Mouse (Mus musculus): ENCODE data around the gene Adgrf5. TPM values are rescaled to one million over a fixed set of nuclear protein-coding genes. Genes with fewer than 3 reads are reported as not detected.

Gene Adgrf5
- 51.1 and 68.6 TPM in 2 replicates for polyA plus RNA-seq (2015; fragmentation: Nextera tagmentation; extraction: Ambion mirVana)

DNA sequence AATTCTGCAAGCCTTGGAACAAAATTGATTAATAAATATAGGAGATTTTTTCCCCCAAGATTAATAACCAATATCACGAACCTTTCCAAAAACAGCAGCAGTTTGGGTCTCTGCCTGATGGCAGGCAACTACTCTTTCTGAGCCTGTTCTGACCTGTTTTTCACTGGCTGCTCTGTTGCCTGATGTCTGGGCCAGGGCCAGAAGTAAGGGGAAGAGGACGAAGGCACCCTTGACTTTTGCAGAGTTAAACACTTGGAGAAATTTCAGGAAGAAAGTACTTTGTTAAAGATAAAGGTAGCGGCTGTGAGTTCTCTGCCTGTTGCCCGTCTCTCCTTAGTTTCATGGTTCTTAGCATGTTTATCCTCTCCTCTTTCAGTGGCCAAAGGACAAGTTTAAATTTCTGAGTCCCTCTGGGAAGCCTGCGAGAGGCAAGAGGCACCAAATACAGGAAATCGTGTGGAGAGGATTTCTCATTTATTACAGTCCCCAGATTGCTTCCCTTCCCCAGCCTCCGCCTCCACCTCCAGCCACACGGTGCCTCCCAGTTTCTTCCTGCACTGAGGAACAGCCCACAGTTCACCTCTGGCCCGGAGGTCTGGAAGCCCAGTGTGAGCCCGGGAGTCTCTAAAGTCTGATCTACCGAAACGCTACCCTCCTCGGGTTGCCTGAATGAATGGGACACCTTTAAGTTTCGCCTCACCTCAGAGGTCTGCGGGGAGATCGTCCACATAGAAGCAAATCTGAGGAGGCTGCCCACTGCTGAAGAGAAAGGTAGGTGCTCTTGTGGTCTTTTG, at the start of gene Adgrf5:
Adgrf5 (plus strand) TSS at position 626 of the 794 bp plus-strand sequence.
- WGBS = 12% methylated on average over 16 of the region's 16 CpGs
- peak; percentile 6; the same call in 1 of the 2 replicates for TF ChIP-seq EP300 (IDR thresholded peaks at IDR 0.05)
- TF ChIP-seq CTCF (IDR thresholded peaks at IDR 0.05) = no peak
- Histone ChIP-seq H3K4me2 (replicated peaks; ENCODE audit: low read depth, low read length) (peak within 1 kb of the TSS; percentile 52), H3K9ac (replicated peaks; ENCODE audit: low read depth) (peak within 1 kb of the TSS; percentile 32), H3K4me1 (ENCODE audit: insufficient read depth, low read depth, low read length) (peaks cover 4% of the 10 kb centered on the region; the same call in 1 of the 2 replicates), H3K27ac (ENCODE audit: low read length) (peak within 1 kb of the TSS; percentile 81), H3K36me3 (ENCODE audit: insufficient read depth, low read length) (no peaks in the 10 kb centered on the region), H3K27me3 (replicated peaks; ENCODE audit: insufficient read depth, low read length) (no peaks in the 10 kb centered on the region), H3K4me3 (ENCODE audit: low read depth, low read length) (peak within 1 kb of the TSS; percentile 38), H3K9me3 (ENCODE audit: low read length) (no peaks in the 10 kb centered on the region)
- DNase-seq (ENCODE audit: low spot score) = peak; percentile 69
- ATAC-seq = peak; percentile 78

DNA sequence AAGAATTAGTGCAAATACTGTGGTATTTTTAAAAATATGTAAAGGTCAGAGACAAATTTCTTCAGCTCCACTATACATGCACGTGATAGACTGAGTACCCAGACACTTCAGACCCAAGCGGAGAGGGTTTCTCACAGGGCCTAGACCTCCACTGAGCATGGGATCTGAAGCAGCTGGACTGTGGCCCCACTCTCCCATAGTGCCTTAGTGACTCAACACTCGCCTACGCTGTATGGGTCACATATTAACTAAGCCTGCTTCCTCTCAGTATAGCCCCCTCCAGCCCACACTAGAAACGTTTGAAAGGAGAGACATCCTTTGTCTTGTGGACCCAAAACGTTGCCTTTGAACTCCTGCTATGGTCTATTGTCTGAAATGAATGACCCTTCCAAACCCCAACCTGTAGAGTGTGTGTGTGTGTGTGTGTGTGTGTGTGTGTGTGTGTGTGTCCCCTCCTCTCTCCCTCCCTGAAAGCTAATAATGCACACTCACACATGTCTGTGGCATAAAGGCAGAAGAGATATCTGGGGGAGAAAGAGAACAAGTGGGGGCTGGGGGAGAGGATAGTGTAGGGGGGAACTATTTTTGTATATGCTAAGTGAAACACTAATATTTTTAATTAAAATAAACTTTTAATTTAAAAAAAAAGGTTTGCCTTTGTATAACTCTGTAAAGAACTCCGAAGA, 34.1 kb upstream of the Adgrf5 start:
- WGBS = 41% methylated on average over 7 of the region's 7 CpGs
- no peak overlapping the region for H3K4me2 ChIP-seq (replicated peaks; ENCODE audit: low read depth, low read length)
- ATAC-seq = no peak

DNA sequence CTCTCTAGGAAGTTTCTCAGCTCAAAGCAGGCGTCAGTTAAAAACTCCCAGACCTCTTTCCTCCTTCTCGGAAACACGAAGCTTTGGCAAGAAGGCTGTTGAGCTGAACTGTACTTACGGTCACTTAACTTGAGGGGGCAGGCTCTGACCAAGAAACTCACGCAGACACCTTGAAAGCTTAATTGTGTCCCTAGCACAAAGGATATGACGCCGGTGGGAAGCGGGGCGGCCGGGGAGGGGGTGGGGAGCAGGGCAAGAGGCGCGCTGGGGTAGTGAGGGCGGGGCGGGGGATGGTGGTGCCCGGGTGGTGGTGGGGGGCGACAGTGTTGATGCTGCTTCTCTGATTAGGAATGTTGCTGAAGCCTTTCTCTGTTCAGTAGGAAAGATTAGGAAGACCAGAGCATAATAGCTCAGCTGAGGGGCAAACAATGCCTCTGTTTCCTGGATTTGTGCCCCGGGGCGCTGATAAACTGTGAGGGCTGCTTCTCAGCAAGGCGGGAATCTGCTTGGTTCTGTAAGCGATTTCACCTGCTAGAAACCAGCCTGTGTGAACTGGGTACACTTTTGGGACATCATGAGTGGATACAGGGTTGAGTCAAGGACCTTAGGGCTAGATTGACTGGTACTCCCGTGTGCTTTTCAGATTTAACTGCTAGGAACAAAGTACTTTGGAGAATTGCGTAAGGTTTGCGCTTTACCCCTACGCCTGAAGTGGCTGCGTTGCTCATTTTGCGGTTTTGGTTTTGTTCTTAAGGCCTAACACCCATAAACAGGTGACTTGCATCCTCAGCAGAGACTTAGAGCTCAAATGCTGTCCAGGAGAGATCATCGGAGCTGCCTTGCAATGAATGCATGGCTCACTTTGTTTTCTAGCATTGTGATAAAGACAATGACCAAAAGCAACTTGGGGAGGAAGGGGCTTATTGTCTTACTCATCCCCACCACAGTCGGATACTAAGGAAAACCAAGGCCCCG, 33.2 kb upstream of the Adgrf5 start:
- peak; percentile 95 for DNase-seq (ENCODE audit: low spot score)
- peak overlapping the region; percentile 19 for H3K4me3 ChIP-seq (ENCODE audit: low read depth, low read length)
- peak; percentile 93 for ATAC-seq
- H3K27me3 ChIP-seq (replicated peaks; ENCODE audit: insufficient read depth, low read length) = no peaks in the 10 kb centered on the region
- H3K9ac ChIP-seq (replicated peaks; ENCODE audit: low read depth) = no peak overlapping the region
- TF ChIP-seq CTCF (IDR thresholded peaks at IDR 0.05) (peak; percentile 83), EP300 (IDR thresholded peaks at IDR 0.05) (peak; percentile 72; the same call in 1 of the 2 replicates)
- no peaks in the 10 kb centered on the region for H3K9me3 ChIP-seq (ENCODE audit: low read length)
- H3K4me2 ChIP-seq (replicated peaks; ENCODE audit: low read depth, low read length) = peak overlapping the region; percentile 59
- H3K36me3 ChIP-seq (ENCODE audit: insufficient read depth, low read length) = no peaks in the 10 kb centered on the region
- WGBS = 15% methylated on average over 29 of the region's 29 CpGs
- H3K4me1 ChIP-seq (ENCODE audit: insufficient read depth, low read depth, low read length) = peaks cover 3% of the 10 kb centered on the region; the same call in 1 of the 2 replicates
- H3K27ac ChIP-seq (ENCODE audit: low read length) = peak overlapping the region; percentile 81

More for the DNA sequence above, 34.1 kb upstream of the Adgrf5 start:
- Histone ChIP-seq H3K36me3 (ENCODE audit: insufficient read depth, low read length) (no peaks in the 10 kb centered on the region), H3K4me3 (ENCODE audit: low read depth, low read length) (no peak overlapping the region), H3K27ac (ENCODE audit: low read length) (no peak overlapping the region), H3K9ac (replicated peaks; ENCODE audit: low read depth) (no peak overlapping the region), H3K4me1 (ENCODE audit: insufficient read depth, low read depth, low read length) (peaks cover 3% of the 10 kb centered on the region; the same call in 1 of the 2 replicates), H3K9me3 (ENCODE audit: low read length) (no peaks in the 10 kb centered on the region), H3K27me3 (replicated peaks; ENCODE audit: insufficient read depth, low read length) (no peaks in the 10 kb centered on the region)
- TF ChIP-seq CTCF (IDR thresholded peaks at IDR 0.05) (no peak), EP300 (IDR thresholded peaks at IDR 0.05) (no peak)
- no peak for DNase-seq (ENCODE audit: low spot score)

DNA sequence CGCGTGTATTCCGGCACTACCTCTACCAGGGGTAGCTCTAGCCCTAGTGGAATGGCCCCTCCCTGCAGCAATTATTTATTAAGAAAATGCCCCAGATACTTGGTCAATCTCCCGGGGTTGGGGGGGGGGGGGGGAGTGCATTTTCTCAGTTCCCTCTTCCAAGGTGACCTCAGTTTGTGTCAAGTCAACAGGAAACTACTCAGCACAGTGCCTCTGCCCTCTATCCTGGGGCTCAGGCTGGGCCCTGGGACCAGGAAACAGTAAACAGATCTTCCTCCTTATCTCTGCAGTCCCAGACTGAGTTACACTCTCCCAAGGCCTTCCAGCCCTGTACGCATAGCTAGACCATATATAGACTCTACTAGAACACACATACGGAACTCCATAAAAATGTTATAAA, 32.4 kb upstream of the Adgrf5 start:
- H3K27ac ChIP-seq (ENCODE audit: low read length) = peak overlapping the region; percentile 81; the same call in 1 of the 2 replicates
- no peak overlapping the region for H3K9ac ChIP-seq (replicated peaks; ENCODE audit: low read depth)
- WGBS = 44% methylated on average over 6 of the region's 6 CpGs
- no peak for DNase-seq (ENCODE audit: low spot score)
- no peaks in the 10 kb centered on the region for H3K36me3 ChIP-seq (ENCODE audit: insufficient read depth, low read length)
- no peak overlapping the region for H3K4me2 ChIP-seq (replicated peaks; ENCODE audit: low read depth, low read length)
- H3K4me3 ChIP-seq (ENCODE audit: low read depth, low read length) = no peak overlapping the region
- H3K27me3 ChIP-seq (replicated peaks; ENCODE audit: insufficient read depth, low read length) = no peaks in the 10 kb centered on the region
- peaks cover 8% of the 10 kb centered on the region; the same call in 1 of the 2 replicates for H3K4me1 ChIP-seq (ENCODE audit: insufficient read depth, low read depth, low read length)
- no peak for ATAC-seq
- H3K9me3 ChIP-seq (ENCODE audit: low read length) = no peaks in the 10 kb centered on the region
- TF ChIP-seq EP300 (IDR thresholded peaks at IDR 0.05) (no peak), CTCF (IDR thresholded peaks at IDR 0.05) (no peak)

DNA sequence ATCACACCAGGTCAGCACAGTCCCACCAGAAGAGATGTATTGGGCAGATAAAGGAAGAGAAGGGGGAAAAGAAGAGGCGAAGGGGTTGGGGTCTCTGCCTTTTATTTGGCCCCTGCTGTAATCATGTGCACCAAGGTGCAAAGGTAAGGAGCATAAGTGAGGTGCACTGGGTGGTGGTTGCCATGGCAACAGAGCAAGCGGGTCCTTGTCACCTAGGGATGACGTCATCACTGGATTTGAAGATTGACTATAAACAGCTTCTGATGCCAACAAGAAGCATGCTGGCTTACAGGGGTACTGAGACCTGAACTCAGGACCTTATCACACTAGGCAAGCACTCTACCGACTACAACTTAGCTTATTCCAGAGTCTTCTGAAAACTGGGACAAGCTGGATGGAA, 31.0 kb upstream of the Adgrf5 start:
- WGBS = 68% methylated on average over 4 of the region's 4 CpGs
- no peaks in the 10 kb centered on the region for H3K9me3 ChIP-seq (ENCODE audit: low read length)
- H3K9ac ChIP-seq (replicated peaks; ENCODE audit: low read depth) = no peak overlapping the region
- H3K36me3 ChIP-seq (ENCODE audit: insufficient read depth, low read length) = no peaks in the 10 kb centered on the region
- TF ChIP-seq CTCF (IDR thresholded peaks at IDR 0.05) (no peak), EP300 (IDR thresholded peaks at IDR 0.05) (no peak)
- no peak for ATAC-seq
- H3K27ac ChIP-seq (ENCODE audit: low read length) = no peak overlapping the region
- no peak overlapping the region for H3K4me2 ChIP-seq (replicated peaks; ENCODE audit: low read depth, low read length)
- H3K27me3 ChIP-seq (replicated peaks; ENCODE audit: insufficient read depth, low read length) = no peaks in the 10 kb centered on the region
- peaks cover 8% of the 10 kb centered on the region; the same call in 1 of the 2 replicates for H3K4me1 ChIP-seq (ENCODE audit: insufficient read depth, low read depth, low read length)
- no peak overlapping the region for H3K4me3 ChIP-seq (ENCODE audit: low read depth, low read length)
- no peak for DNase-seq (ENCODE audit: low spot score)
